Mouse (Mus musculus) heart, postnatal 0 days (tissue): ENCODE measurements around the gene Fyttd1.

Experiments used
- CTCF ChIP-seq: IDR thresholded peaks from 2 replicates; pipeline ENCODE4 v1.5.1; 2016; ENCODE audit warnings: antibody characterized with exemption, control low read depth, low read depth
- EP300 ChIP-seq: IDR thresholded peaks from 2 replicates; pipeline ENCODE4 v1.6.1; 2016; ENCODE audit warnings: antibody characterized with exemption, low read depth

DNA sequence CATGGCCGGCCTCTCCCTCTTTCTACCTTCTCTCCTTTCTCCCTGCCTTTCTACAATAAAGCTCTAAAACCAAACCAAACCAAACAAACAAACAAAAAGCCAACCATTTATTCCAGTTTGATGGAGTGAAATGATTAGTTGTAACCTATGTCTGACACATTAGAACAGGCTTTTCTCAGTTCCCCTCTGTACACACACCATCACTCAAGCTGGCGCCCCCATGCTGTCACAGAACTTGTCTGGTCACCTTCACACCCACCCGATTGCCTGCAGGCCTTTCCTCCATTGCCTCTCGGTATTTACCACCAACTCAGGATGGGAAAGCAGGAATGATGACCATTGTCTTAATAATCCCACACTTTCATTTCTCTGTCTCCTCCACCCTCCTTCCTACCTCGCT is 79.6 kb downstream of the Fyttd1 start:
- TF ChIP-seq CTCF (no peak), EP300 (no peak)
